Mouse (Mus musculus) regulatory T cell (primary cell): Measurements from ENCODE around the gene Sdhaf1.

Experiments used
- in situ Hi-C: fragments of 300-600 bp; cut with MboI, MseI; formaldehyde crosslinking; loops from one replicate; pipeline ENCODE4 v1.15.1; 2025; ENCODE audit warnings: high pct_unique_total_duplicates

The Sdhaf1 gene

DNA sequence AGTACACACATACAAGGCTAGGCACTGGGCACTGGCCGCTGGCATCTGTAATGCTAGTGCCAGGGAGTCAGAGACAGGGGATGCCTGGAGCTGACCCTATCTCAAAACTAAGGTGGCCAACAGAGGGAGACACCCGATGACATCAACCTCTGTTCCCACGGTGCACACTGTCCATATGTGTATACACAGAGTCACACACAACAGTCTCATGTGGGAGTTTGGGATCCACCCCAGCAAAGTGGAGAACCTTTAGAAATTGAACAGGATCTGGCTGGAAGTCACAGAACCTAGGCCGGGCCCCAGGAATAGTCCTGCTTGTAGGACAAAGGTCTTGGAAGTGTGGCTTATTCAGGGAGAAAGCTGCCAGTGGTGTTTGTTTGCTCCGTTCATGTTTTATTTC is 29.4 kb downstream of the Sdhaf1 start:
- in situ Hi-C loops = no loop called here

DNA sequence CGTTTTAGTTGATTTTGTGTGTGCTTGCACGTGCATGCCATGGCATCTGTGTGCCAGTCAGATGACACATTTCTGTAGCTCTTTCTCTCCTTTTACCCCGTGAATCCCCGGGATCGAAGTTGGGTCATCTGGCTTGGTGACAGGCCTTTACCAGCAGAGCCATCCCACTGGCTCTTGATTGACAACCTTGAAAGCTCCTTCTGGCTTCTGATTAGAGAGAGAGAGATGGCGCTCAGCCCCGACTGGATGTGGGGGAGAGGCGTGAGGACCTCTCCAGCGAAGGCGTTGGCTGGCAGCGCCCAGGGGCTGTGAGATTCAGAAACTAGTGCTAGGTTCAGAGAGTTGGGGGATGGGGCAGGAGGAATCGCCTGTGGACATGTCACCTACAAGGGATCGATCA is 29.9 kb downstream of the Sdhaf1 start:
- in situ Hi-C loops = no loop called here

DNA sequence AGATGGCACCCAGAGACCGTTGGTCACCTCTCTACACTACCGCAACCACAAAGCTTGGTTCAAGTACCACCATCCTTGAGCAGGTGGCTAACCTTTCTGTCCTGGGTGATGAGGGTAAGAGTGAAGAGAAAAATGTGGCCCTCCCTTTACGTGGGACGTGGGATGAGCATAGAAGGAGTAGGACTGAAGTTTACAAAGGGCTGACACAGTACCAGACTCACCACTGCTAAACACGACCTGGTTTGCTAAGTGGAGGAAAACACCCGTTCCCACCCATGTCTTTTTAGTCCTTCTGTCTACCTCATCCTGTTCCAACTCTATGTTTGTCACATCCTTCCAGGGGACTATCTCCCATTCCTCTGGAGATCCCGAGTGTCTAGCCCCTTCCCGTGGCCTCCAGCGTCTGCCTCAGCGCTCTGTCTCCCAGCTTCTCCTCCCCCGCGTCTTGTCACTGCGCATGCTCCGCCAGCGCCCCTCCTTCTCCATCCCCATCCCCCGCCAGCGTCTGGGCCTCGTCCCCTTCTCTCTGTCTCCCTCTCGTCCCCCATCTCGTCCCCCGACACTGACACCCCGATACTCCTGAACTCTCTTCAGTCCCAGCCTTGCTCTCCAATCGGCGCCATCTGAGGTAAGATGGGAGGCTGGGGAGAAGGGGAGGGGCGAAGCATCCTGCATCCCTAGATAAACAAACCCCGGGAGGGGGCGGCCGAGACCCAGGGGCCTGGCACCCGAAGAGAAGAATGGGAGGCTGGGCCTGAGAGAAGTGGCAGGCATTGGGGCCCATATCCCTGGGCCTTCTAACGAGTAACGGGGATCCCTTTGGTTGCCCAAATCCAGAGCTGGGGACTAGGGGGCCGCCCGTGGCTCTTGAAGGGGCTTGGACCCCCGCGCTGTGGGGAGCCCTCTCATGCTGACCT is 32.2 kb downstream of the Sdhaf1 start, which contains the start of gene Clip3:
Gene Clip3, plus strand, starts transcription at position 514 of the 917 bp plus-strand sequence.
- in situ Hi-C loops = no loop called here

DNA sequence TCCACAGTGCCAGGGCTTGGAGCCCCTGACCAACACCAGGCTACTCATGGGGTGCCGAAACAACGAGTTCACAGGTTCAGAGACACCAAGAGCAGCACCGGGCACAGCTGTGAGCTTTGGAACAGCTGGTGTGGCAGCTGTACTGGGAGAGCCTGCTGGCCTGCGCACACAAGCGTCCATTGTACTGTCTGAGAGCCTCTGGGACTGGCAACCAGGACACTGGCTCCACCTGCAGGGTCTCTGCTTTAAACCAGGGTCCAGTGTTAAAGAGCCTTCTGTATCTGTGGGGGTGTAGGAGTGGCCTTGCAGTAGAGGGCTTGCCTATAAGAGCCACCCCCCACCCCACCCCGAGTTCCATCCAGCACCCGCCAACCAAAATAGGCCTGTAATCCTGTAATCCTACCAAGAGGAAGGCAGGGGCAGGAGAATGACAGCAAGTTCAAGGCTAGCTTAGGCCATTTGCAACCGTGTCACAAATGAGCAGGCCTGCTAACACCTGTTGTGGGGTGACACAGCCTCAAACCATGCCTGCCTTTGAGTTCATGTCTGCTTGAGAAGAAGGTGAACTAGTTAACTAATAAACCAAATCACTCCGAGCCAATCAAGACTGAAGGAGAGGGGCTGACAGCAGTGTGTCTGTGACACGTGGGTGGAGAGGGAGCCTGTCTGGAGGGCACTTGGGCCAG is 33.8 kb downstream of the Sdhaf1 start:
- in situ Hi-C loops = no loop called here

DNA sequence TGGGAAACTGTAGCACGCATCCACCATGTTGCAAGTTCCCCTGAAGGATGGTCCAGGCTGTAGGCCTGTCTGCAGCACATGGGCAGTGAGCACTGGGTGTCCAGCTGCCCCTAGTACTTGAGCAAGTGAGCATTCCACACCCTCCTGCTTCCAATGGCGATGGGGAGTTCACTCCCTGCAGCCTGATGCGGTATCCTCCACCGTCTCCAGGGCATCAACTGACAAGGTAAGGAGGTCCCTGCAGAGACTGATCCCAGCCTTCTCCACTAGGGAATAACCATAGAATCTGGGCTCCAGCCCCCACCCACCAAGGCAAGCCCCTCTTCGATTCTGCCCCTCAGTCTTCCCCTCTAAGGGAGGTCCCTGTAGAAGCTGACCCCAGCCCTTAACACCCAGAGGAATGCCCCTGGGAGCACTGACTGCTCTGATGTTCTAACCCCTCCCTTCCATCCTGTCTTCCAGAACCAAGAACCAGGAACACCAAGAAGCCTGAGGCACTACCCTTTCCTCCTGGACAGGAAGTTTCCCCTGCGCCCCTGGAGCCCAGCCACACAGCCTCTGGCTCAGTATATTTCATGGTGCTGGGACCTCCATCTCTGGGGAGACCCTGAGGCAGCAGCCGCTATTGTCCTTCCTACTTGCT is 34.5 kb downstream of the Sdhaf1 start:
- in situ Hi-C loops = no loop called here

DNA sequence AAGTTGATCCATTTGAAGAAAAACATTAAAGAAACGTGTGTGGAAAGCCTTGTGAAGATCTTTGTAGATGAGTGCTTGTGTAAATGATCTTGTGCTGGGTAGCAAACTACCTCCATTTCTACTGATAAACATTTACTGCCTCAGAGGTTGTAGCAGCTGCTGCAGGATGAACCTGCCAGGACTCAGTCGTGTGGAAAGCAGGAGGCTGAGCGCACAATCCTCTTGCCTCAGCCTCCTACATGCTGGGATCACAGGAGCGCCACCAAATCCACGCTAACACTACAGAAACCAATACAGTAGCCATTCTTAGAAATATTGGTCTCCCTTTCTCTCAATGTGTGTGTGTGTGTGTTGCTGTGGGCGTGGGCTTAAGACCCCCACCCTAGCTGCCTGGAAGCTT is 35.6 kb downstream of the Sdhaf1 start:
- in situ Hi-C loops = no loop called here

DNA sequence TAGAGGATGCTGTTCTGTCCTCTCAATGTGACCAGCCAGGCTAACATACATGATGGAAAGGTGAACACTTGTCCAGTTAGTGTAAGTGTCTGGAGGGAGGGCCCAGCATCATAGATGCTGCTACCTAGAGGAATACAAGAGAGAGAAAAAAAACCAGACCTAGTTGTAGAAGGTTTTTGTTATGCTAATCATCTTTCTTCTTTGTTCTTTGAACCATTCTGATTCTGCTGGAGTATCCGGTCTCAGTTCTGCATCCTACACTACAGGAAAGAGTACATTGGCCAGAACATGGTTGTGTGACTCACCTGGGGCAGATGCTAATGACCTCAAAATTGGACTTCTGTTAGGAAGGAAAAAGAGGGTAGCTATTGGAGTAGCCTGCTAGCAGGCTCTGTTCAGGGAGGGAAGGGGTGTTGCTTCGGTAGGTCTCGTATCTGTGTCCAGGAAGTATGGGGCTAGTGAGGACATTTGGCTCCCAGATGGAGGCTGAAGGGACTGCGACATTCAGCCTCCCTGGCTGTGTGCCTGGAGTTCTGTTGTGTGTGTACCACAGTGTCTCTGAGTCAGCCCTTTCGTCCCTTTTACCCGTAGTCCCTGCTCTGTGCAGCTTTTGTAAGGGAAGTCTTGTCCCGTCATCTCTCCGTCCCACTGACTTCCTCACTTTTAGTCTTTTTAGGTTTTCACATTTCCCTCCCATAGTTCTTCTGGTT is 36.8 kb downstream of the Sdhaf1 start:
- in situ Hi-C loops = no loop called here

DNA sequence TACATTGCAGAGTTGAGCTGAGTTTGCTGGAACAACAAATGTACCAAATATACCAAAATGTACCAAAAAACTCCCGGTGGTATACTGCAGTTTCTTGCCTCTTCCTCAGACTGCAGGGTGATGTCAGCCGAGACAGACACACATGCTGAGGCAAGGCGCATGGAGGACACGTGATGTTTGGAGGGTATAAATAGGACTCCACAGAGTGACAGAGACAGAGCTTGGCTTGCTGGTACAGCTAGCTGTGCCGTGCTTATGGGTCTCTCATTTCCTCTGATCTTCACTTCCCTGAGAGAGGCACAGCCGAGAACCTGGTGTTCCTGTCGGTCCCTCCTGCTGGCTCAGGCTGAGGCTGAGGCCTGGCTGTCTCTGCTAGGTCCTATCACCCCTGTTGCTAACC is 41.0 kb downstream of the Sdhaf1 start:
- in situ Hi-C loops = no loop called here

DNA sequence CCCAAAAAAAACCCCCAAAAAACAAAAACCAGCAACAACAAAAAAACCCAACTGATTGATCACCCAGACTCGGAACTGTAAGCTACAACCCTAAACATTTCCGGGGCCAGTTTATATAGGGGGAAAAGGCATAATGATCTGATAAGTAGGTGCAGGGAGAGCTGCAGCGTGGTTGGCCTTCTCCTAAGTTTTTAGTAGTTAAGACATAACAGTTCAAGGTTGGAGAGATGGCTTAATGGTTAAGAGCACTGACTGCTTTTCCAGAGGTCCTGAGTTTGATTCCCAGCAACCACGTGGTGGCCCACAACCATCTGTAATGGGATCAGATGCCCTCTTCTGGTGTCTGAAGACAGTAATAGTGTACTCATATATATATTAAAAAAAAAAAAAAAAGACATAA is 42.2 kb downstream of the Sdhaf1 start:
- in situ Hi-C loops = no loop called here

DNA sequence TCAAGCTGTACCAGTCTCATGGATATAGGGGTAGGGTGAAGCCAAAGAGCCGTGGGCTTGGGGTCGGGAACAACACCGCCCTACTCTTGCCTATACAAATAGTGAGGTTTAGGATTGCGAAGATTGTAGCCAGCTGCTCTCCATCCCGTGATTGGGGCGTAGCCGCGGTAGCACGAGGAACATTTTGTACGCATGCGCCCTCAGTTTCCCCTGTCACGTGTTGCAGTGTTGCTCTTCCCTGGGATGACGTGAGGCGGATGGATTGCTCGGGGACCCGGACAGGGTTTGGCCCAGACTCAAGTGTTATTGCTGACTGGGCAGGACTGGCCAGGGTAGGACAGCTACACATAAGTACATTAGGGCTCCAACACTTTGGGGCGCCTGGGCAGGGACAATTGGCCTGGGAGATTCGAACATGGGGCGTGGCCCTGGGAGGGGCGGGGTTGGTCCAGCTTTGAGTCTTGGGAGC is 43.0 kb downstream of the Sdhaf1 start:
- in situ Hi-C loops = no loop called here

DNA sequence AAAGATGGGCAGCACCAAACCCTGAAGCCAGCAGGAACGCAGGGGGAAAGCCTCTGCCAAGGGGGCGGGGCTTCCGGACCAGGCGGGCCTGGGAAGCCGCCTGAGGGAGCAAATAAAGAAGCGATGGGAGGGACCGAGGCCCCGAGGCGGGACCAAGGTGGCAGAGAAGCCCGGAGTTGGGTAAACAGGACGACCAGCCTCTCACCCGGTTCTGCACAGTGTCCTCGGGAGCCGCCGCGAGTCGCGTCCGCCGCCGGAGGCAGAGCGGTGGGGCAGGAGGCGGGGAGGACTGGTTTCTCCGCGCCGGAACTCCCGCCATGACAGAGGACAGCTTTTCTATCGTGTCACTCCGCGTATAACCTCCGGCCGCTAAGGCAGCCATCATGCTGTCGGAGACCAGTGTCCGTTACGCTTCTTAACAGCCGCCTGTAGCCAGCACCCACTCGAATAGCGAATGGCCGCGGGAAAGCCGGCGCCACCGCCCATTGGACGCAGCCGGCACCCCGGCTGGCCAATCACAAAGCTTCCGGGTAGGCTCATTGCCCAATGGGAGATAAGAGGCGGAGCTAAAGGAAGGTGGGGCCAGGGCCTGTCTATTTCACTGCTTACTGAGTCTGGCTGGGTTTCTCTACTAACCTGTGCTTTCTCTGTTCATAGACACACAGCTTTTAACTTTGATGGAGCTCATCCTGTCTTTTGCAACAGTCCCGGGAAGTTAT is 43.6 kb downstream of the Sdhaf1 start, which contains the start of the genes Thap8 and Wdr62:
Gene Thap8, plus strand, starts transcription at position 144 of the 719 bp plus-strand sequence.
Gene Wdr62, minus strand, starts transcription at position 469 of the 719 bp plus-strand sequence.
- in situ Hi-C loops = no loop called here

DNA sequence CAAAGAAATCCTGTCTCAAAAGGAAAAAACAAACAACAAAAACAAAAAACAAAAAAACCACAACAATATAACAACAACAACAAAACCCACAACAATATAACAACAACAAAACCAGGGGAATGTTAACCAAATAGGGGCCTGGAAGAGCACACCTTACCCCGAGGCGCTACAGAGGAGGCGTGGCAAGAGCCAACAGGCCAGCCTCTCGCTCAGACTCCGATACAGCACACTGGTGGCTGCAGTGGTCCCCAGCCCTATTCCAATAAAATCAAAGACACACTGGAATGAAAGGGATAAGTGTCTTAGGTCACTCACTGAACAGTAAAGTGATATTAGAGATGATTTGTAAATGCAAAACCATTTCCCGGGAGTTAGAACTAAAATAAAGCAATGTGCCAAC is 44.2 kb downstream of the Sdhaf1 start:
- in situ Hi-C loops = no loop called here

DNA sequence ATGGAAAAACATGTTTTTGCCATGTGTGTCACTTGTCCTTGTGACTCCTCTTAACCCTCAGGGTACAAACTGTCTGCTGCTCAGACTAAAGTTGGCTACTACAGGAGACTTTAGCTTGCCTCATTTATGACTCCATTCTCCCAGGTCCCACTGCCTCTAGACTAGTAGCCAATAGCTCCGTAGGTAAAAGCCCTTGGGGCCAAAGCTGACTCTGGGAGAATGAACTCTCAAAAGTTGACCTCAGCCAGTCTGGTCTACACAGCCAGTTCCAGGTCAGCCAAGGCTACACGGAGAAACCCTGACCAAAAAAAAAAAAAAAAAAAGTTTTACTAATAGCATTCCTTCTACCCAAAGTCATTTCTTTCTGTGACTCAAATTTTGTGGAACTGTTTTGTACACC is 44.8 kb downstream of the Sdhaf1 start:
- in situ Hi-C loops = no loop called here

DNA sequence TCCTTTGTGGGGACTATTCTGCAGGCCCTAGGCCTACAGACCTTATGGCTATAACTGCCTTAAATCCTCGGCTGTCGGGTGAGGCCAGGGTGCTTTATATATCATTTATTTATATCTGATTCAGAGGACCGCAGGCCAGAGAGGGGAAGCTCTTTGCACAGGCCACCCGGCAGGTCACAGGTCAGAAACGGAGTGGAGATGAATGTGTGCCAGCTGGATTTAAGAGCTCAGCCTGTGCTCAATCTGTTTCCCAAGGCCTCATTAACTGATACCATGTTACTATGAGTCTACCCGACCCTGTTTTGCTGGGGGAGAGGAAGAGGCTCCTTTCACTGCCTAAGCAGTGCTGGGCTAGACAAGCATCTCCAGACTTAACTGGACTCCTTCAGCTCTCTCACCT is 49.3 kb downstream of the Sdhaf1 start:
- in situ Hi-C loops = no loop called here
